Mouse (Mus musculus): ENCODE measurements around the gene Ahr. TPM values are rescaled to one million over a fixed set of nuclear protein-coding genes. Genes with fewer than 3 reads are reported as not detected.
A peak's percentile ranks its signal among the peaks of the same experiment; 100 is the strongest.

The Ahr gene
- total RNA-seq (2021), result 1 to 10 TPM; 8.0 to 8.9 TPM

DNA sequence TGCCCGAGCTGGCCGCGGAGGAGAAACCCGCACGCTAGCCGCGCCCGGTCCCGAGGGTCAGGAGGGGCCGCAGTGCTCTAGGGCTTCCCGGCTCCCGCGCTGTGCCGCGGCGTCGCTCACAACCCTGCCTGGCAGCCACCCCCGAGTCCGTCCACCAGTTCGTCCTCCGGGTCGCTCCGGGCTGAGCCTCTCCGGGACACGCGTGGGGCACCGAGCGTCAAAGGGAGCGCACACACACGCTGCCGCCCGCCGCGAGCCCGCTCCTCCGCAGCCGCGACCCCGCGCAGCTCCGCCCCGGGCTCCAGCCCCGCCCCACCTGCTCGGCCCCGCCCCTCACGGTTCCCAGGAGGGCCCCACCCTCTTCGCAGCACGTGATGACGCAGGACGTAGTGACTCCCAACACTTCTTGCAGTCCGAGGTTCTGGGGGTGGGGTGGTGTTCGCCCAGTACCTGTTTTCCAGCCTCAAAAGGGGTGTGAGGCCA, at the start of gene Ahr:
TSS of gene Ahr (minus strand) at position 285 of the 483 bp plus-strand sequence.
- peak; percentile 69 for DNase-seq (ENCODE audit: extremely low spot score in 1 of 2, low spot score in 1 of 2)

DNA sequence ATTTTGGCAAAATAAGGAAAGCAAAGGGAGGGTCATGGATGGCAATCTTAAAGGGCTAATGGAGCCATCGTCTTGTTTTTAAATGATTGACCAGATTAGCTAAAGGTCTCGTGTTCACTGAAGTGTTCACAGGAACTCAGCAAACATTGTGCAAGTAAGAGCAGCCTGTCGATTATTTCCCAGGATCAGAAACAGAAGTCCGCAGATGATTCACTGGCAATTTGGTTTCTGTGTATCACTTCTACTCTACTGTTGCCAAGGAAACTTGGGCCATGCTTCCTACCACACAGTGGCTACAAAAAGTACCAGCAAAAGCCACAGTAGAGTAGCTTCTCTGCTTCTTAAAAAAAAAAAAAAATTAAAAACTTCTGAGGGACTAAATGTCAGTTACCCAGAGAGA, 44.0 kb upstream of the Ahr start:
- DNase-seq (ENCODE audit: extremely low spot score in 1 of 2, low spot score in 1 of 2), result no peak

GRCm38 (mm10) chr12:35576107-35576506, 41.3 kb upstream of the Ahr start:
- DNase-seq (ENCODE audit: extremely low spot score in 1 of 2, low spot score in 1 of 2), result no peak

- no peak for DNase-seq (ENCODE audit: extremely low spot score in 1 of 2, low spot score in 1 of 2)
These were observed 38.9 kb upstream of the Ahr start for GRCm38 (mm10) chr12:35573713-35574112.

GRCm38 (mm10) chr12:35562826-35563225, 28.0 kb upstream of the Ahr start:
- no peak for DNase-seq (ENCODE audit: extremely low spot score in 1 of 2, low spot score in 1 of 2)

GRCm38 (mm10) chr12:35558868-35559267, 24.0 kb upstream of the Ahr start:
- no peak for DNase-seq (ENCODE audit: extremely low spot score in 1 of 2, low spot score in 1 of 2)

DNA sequence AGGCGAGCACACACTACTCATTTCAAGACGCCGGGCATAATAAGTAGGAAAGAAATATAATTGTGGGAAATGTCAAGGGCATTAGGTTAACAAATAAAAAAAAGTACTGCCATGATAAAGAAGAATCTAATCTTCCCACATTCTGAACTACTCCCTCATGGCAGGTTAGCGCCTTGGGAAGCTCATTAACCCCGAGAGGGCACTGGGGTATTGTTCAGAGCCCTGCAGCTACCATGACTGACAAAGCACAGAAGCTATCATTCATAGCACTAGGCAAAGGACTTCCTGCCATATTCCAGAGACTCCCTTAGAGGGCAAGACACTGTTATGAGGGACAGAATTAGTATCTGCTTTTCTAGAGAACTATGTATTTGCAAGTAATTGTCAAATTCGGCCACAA, 21.1 kb upstream of the Ahr start:
- no peak for DNase-seq (ENCODE audit: extremely low spot score in 1 of 2, low spot score in 1 of 2)

GRCm38 (mm10) chr12:35554309-35554708, 19.5 kb upstream of the Ahr start:
- DNase-seq (ENCODE audit: extremely low spot score in 1 of 2, low spot score in 1 of 2), result no peak

- no peak for DNase-seq (ENCODE audit: extremely low spot score in 1 of 2, low spot score in 1 of 2)
These were observed 18.3 kb upstream of the Ahr start for GRCm38 (mm10) chr12:35553174-35553573.

GRCm38 (mm10) chr12:35550299-35550698, 15.5 kb upstream of the Ahr start:
- no peak for DNase-seq (ENCODE audit: extremely low spot score in 1 of 2, low spot score in 1 of 2)

GRCm38 (mm10) chr12:35542836-35543235, 8.0 kb upstream of the Ahr start:
- DNase-seq (ENCODE audit: extremely low spot score in 1 of 2, low spot score in 1 of 2), result no peak

GRCm38 (mm10) chr12:35538843-35539242, 4.0 kb upstream of the Ahr start:
- no peak for DNase-seq (ENCODE audit: extremely low spot score in 1 of 2, low spot score in 1 of 2)

- peak; percentile 9 to 11 for DNase-seq (ENCODE audit: extremely low spot score in 1 of 2, low spot score in 1 of 2)
These were observed 604 bp downstream of the Ahr start for GRCm38 (mm10) chr12:35534114-35534753.

GRCm38 (mm10) chr12:35533748-35534113, 1.1 kb downstream of the Ahr start:
- DNase-seq (ENCODE audit: extremely low spot score in 1 of 2, low spot score in 1 of 2), result no peak

DNA sequence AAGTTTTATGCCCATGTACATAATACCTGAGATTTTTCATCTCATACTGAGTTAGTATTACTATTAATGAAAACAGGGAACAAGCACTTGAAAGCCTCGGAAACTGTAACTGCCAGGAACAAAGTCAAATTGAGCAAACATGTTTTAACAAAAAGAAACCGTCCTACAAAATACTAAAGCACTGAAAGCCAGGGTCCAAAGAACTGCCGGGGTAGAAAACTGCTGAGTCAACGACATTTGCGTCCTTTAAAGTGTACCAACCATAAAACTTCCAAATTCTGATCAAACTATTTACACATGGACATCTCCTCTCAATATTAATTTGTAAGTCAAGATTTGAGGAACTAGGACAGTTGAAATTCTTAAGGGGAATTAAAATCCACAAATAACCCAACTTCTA, 1.7 kb downstream of the Ahr start:
- no peak for DNase-seq (ENCODE audit: extremely low spot score in 1 of 2, low spot score in 1 of 2)

GRCm38 (mm10) chr12:35532151-35532550, 2.7 kb downstream of the Ahr start:
- peak; percentile 48 to 90 for DNase-seq (ENCODE audit: extremely low spot score in 1 of 2, low spot score in 1 of 2)

DNA sequence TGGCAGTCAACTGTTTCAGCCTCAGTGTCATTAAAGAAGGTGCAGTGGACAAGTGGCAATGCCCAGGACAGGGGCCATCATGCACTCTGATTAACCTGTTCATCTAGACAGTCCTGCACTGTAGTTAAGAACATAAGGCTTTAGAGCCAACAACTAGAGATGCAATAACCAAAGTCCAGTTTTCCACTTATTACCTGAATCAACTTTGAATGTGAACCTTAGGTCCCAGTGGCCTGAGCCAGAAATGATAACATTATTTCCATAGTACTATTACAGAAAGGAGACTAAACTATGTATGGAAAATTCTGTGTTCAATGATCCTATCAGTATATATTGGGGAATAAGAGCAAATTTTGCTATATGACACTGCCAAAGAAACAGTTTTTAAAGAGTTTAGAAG, 4.3 kb downstream of the Ahr start:
- no peak for DNase-seq (ENCODE audit: extremely low spot score in 1 of 2, low spot score in 1 of 2)

GRCm38 (mm10) chr12:35527429-35527828, 7.4 kb downstream of the Ahr start:
- DNase-seq (ENCODE audit: extremely low spot score in 1 of 2, low spot score in 1 of 2), result no peak

DNA sequence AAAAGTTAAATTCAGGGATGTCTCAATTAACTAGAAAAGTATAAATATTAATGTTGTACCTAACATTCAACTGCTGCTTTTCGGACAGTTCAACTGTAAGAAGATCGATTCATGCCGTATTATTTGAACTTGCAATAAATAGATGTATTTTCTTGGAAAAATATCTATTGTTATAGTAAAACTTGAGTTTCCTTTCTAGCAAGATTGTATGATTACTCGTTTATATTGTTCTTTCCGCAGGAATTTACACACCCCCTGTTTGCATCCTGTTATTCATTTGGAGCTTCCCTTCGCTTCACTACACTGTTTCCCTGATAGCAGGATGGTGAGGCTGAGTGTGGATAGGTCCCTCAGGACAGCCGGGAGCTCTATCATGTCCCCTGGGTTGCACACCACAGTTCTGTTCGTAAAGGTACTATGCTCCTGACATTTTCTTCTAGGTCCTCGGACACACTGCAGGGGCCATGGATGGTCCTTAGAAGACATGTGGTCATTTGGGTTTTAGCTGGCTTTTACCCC, 12.2 kb downstream of the Ahr start:
- no peak for DNase-seq (ENCODE audit: extremely low spot score in 1 of 2, low spot score in 1 of 2)

DNA sequence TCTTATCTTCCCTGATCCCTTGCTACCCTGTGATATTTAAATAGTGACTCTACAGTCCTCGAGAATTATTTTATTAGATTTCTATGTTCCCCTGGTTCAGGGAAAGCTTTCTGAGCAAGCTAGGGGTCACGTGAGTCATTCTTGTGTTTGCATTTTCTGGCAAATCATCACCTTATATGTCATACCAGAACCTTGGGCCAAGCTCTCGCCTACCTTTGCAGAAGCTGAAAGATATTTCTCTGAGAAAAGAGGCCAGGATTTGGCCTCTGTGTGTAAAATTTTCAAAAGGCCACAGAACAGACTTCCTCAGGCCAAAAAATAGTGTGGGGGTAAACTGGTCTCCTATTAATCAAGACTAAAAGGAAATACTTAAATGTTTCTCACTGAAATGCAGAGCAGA, 19.2 kb downstream of the Ahr start:
- DNase-seq (ENCODE audit: extremely low spot score in 1 of 2, low spot score in 1 of 2), result no peak

GRCm38 (mm10) chr12:35514671-35515070, 20.2 kb downstream of the Ahr start:
- DNase-seq (ENCODE audit: extremely low spot score in 1 of 2, low spot score in 1 of 2), result no peak

DNA sequence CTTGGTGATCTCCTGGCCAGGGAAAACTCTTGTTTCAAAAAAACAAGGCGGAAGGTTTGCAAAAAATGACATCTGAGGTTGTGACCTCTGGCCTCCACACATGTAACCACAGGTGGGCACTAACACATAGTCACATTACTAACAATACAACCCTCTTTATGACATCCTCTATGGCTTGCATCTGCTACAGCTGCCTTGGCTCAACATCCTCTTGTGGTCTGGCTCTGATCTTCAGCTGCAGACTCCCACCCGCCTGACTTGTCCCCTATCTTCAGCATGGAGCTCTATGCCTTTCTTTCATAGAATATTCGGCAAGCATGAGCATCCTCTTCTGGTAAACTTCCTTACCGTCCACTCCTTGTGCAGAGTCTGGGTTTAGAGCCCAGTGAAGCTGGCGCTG, 24.1 kb downstream of the Ahr start:
- DNase-seq (ENCODE audit: extremely low spot score in 1 of 2, low spot score in 1 of 2), result no peak

- no peak for DNase-seq (ENCODE audit: extremely low spot score in 1 of 2, low spot score in 1 of 2)
These were observed 28.5 kb downstream of the Ahr start for GRCm38 (mm10) chr12:35506383-35506782.

Data from layer of hippocampus, postnatal 25 days (tissue).